Mouse (Mus musculus) cerebellum, postnatal 10 days (tissue): ENCODE measurements around the gene Rsl24d1.
A peak's percentile ranks its signal among the peaks of the same experiment; 100 is the strongest.
"Not testable (repeated sequence)": the region's sequence is repeated elsewhere in the genome, so short reads cannot be mapped to it uniquely, and the experiment has no call there.

Experiments
- DNase-seq, 2 experiments: peaks; one replicate each; pipeline ENCODE4 v3.0.0; 2021; ENCODE audit warnings: mixed read lengths in 2 of 2

Gene Rsl24d1

GRCm38 (mm10) chr9:73102181-73102580 is 11.0 kb upstream of the Rsl24d1 start, which contains the start of gene Gm20509:
TSS of gene Gm20509 (plus strand) at chr9:73102470.
- DNase-seq: no peak

- DNase-seq: peak in 1 of 2 experiments; percentile 62
Measured at GRCm38 (mm10) chr9:73103159-73103879, 9.9 kb upstream of the Rsl24d1 start.

- DNase-seq: peak in 1 of 2 experiments; percentile 58
Measured at GRCm38 (mm10) chr9:73103880-73104198, 9.4 kb upstream of the Rsl24d1 start.

GRCm38 (mm10) chr9:73105141-73105540 is 8.1 kb upstream of the Rsl24d1 start:
- no peak for DNase-seq

- no peak for DNase-seq
Measured at GRCm38 (mm10) chr9:73105771-73106170, 7.5 kb upstream of the Rsl24d1 start.

GRCm38 (mm10) chr9:73116704-73117103 is 3.5 kb downstream of the Rsl24d1 start:
- not testable (repeated sequence) for DNase-seq

- DNase-seq: no peak
Measured at GRCm38 (mm10) chr9:73118012-73118411, 4.8 kb downstream of the Rsl24d1 start.

- DNase-seq: peak; percentile 58 to 60
Measured at GRCm38 (mm10) chr9:73121735-73122134, 8.5 kb downstream of the Rsl24d1 start.

GRCm38 (mm10) chr9:73125043-73125570 is 11.9 kb downstream of the Rsl24d1 start:
- DNase-seq: no peak

GRCm38 (mm10) chr9:73127457-73127856 is 14.2 kb downstream of the Rsl24d1 start:
- no peak for DNase-seq

GRCm38 (mm10) chr9:73129875-73130274 is 16.6 kb downstream of the Rsl24d1 start:
- no peak for DNase-seq

- no peak for DNase-seq
Measured at GRCm38 (mm10) chr9:73130529-73130928, 17.3 kb downstream of the Rsl24d1 start.

GRCm38 (mm10) chr9:73137341-73137886 is 24.2 kb downstream of the Rsl24d1 start:
- DNase-seq: no peak

GRCm38 (mm10) chr9:73154347-73154746 is 41.1 kb downstream of the Rsl24d1 start:
- DNase-seq: no peak

GRCm38 (mm10) chr9:73157968-73158367 is 44.7 kb downstream of the Rsl24d1 start:
- no peak for DNase-seq

- peak; percentile 66 to 83 for DNase-seq
Measured at GRCm38 (mm10) chr9:73159265-73159664, 46.0 kb downstream of the Rsl24d1 start.

- peak; percentile 92 to 95 for DNase-seq
Measured at GRCm38 (mm10) chr9:73162571-73163333, 49.5 kb downstream of the Rsl24d1 start.

GRCm38 (mm10) chr9:73165631-73166030 is 52.4 kb downstream of the Rsl24d1 start:
- peak in 1 of 2 experiments; percentile 42 for DNase-seq
